Mouse (Mus musculus): ENCODE results near the gene Gdf3. TPM values are rescaled to one million over a fixed set of nuclear protein-coding genes. Genes with fewer than 3 reads are reported as not detected.
A peak's percentile ranks its signal among the peaks of the same experiment; 100 is the strongest.
"Not testable (repeated sequence)": the region's sequence is repeated elsewhere in the genome, so short reads cannot be mapped to it uniquely, and the experiment has no call there.

Gdf3 gene
- not detected for total RNA-seq (2021)
- long read RNA-seq, experiment 1 = 0 reads
- long read RNA-seq, experiment 2 = 0 reads

- DNase-seq = no peak
Observed at GRCm38 (mm10) chr6:122609771-122610170, at the start of gene Gdf3. Gene Gdf3, minus strand, starts transcription at chr6:122610087.

DNA sequence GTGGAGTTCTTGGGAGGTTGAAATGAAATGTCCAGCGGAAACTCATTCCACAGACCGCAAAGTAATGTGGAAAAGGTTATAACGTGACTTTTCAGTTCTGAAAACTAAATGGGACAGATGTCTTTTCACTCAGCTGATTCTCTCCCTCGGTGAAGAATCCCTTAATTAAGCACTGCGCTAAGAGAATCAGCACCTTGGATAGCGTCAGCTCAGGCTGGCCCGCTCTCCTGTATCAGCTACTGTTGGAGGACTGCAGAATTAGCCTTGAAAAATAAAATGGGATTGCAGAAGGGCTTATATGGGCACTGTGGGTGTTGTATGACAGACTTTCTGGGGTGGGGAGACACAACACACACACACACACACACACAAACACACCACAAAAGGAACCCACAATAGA lies 49.7 kb upstream of the Gdf3 start:
- DNase-seq = peak; percentile 19 to 39

DNA sequence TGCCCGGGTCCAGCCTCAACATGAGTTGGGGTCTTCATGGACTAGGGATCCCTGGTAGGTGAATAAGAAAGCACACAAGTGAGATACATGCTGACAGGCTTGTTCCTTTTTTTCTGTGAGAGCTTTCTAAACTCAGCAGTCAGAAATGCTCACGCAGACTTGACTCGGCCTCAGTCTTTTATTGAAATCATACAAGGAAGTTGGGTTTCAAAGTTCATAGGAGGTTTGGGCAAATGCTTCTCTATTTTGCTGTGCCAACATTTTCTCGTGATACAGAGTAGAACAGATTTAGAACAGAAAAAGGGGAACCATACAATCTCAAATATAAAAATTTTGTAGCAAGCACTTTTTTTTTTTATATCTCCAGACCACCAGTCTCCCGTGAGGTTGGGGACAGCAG lies 47.7 kb upstream of the Gdf3 start:
- no peak for DNase-seq

- peak in 1 of 2 experiments; percentile 7 for DNase-seq
Observed at GRCm38 (mm10) chr6:122654301-122654700, 44.4 kb upstream of the Gdf3 start.

DNA sequence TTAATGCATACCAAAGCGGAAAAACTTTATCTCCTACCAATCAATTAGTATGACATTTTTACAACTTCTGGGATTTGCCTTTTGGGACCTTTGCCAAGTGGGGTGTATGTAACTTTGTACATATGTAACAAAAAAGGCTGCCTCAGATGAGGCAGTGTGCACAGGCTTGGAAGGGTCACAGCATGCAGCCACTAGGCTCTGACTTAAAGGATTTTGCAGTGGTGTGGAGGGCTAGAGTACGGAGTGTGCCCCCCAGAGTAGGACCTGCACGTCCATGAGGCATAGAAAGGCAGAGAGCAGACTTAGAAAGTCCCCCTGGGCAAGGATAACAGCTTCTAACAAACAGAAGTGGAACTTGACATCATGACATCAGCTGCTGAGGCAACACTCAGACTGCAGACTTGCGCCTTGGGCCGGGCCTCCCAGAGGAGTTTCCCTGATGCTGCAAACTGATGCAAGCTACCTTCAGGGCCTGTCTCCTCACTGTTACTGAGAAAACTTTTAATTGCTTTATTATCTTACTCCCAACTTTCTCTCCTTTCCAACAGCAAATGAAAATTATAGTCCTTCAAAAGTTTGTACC lies 40.6 kb upstream of the Gdf3 start:
- peak in 1 of 2 experiments; percentile 13 for DNase-seq

DNA sequence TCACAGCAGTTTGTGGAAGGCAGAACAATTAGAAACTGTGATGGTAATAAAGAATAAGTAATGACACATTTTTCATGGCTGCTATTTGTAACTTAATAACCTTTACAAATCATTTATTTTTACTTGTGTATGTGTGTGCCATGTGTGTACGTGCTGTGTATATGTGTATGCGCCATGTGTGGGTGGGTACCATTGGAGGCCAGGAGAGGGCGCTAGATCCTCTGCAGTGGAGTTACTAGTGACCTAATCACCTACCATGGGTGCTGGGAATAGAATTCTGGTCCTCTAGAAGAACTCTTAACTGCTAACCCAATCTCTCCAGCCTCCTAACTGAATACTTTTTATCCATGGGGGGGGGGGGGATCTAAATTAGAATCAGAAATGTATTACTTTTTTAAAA lies 40.0 kb upstream of the Gdf3 start:
- no peak for DNase-seq

GRCm38 (mm10) chr6:122644196-122644595 lies 34.3 kb upstream of the Gdf3 start:
- not testable (repeated sequence) for DNase-seq

GRCm38 (mm10) chr6:122637566-122637965 lies 27.7 kb upstream of the Gdf3 start:
- not testable (repeated sequence) for DNase-seq

- DNase-seq = no peak
Observed at GRCm38 (mm10) chr6:122636666-122637065, 26.8 kb upstream of the Gdf3 start.

- DNase-seq = peak; percentile 10 to 27
Observed at GRCm38 (mm10) chr6:122635315-122635714, 25.4 kb upstream of the Gdf3 start.

DNA sequence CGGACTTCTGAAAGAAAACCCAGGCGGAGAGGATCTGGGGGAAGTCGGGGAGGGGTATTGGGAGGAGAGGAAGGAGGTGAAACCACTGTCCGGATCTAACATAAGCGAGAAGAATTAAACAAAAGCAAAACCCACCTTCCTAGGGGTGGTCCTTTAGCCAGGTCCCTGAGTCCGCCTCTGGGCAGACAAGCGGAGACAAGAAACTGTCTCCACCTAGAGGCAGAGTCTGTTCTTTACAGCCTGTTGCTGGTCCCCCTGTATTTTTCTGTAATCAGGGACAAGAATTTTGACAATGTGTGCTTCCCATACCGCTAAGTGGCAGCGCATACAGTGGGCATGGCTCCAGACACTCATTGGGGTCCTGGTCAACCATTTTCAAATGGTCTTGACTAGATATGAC lies 23.5 kb upstream of the Gdf3 start:
- DNase-seq = peak in 1 of 2 experiments; percentile 43

GRCm38 (mm10) chr6:122627469-122628108 lies 17.7 kb upstream of the Gdf3 start:
- DNase-seq = peak in 1 of 2 experiments; percentile 29

- DNase-seq = no peak
Observed at GRCm38 (mm10) chr6:122626110-122626509, 16.2 kb upstream of the Gdf3 start, which contains the start of gene Dppa3. Gene Dppa3, plus strand, starts transcription at chr6:122626410.

DNA sequence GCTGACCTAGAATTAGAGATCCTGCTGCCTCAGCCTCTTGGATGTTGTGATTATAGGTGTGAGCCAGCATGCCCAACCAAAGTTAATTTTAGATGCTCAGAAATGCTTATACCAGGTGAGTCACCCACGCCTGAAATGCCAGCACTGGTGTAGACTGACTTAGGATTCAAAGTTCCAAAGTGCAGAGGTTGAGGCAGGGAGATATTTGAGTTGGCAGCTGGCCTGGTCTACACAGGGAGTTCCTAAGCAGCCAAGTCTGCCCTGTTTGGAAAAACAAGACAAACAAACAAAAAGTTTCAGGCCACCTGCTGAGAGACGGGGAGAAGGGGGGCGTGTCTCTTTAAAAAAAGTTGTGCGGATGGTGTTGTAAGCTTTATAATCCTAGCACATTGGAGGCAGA lies 15.3 kb upstream of the Gdf3 start:
- DNase-seq = no peak

- no peak for DNase-seq
Observed at GRCm38 (mm10) chr6:122624480-122624879, 14.6 kb upstream of the Gdf3 start.

- no peak for DNase-seq
Observed at GRCm38 (mm10) chr6:122621066-122621465, 11.2 kb upstream of the Gdf3 start.

DNA sequence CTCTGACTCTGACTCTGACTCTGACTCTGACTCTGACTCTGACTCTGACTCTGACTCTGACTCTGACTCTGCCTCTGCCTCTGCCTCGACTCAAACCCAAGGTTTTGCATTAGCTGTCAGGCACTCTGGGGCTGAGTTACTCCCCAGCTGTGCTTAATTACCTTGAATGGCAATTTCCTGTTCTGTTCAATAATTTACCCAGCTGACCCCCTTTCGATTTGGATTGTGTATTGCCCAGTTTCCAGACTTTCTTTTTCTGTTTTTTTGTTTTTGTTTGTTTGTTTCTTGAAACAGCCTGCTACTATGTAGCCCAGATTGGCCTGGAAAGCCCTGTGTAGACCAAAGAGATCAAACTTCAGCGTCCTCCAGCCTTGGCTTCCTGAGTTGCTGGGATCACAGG lies 6.1 kb upstream of the Gdf3 start:
- DNase-seq = no peak

DNA sequence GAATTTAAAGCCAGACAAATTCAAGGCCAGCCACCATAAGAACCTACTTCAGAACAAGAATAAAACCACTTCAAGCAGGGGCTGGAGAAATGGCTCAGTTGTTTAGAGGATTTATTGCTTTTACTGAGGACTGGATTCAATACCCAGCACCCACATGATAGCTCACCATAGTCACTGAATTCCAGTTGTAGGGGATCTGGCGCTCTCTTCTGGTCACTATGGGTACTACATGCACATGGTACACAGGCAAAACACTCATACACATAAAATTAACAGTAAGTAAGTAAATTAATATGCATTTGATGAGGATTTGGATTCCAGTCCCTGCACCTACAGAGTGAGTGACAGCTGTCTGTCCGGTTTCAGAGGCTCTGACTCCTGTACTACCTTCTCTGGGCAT lies 4.2 kb upstream of the Gdf3 start:
- DNase-seq = peak in 1 of 2 experiments; percentile 27

DNA sequence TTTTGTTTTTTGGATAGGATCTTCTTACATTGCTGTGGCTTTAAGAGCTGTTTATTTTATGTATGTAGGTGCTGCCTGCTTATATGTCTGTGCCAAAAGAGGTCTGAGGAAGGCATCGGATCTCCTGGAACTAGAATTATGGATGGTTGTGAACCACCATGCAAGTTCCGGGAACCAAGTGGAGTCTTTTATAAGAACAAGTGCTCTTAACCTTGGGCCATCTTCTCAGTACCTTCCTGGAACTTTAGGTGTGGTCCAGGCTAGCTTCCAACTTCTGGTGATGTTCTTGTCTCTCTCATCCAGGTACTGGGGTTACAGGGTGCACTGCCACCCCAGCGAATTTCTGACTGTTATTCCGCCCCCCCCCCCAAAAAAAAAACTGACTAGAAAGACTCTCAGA lies 2.5 kb upstream of the Gdf3 start:
- DNase-seq = no peak

DNA sequence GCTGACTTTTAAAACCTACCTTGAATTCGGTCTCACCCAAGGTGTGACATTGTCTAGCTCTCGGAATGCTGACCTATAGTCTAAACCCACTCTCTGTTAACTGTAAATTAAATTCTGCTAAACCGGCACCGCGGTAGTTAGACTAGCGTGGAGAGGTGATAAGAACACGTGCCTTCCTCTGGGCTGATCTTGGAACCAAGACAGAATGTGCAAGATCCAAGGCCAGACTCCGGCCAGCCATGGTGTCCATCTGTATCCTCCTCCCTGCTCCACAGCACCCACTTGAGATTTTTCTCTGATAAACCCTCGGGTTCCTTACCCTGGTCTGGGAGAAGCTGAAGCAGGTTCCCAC lies 534 bp downstream of the Gdf3 start:
- no peak for DNase-seq

GRCm38 (mm10) chr6:122608434-122609376 lies 1.2 kb downstream of the Gdf3 start:
- DNase-seq = no peak

DNA sequence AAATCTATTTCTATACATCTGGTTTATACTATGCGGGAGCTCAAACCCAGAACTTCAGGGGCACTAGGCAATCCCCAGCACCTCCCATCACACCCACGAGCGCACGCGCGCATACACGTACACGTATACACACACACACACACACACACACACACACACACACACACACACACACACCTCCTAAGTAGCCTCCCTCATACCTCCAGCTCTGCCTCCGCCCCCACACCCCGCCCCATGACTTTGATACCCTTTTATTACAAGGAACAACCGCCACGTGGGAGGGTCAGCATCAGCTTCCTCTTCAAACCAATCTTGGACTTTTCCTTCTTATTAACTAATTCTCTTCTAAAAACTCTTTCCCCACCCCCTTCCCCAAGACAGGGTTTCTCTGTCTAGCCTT lies 2.2 kb downstream of the Gdf3 start:
- DNase-seq = no peak

- DNase-seq = no peak
Observed at GRCm38 (mm10) chr6:122606661-122607060, 3.2 kb downstream of the Gdf3 start.

All from adrenal gland, postnatal 36 days (tissue).